Mouse (Mus musculus): Measurements from ENCODE around the gene Tcte1.
A peak's percentile ranks its signal among the peaks of the same experiment; 100 is the strongest.

Tcte1 gene

DNA sequence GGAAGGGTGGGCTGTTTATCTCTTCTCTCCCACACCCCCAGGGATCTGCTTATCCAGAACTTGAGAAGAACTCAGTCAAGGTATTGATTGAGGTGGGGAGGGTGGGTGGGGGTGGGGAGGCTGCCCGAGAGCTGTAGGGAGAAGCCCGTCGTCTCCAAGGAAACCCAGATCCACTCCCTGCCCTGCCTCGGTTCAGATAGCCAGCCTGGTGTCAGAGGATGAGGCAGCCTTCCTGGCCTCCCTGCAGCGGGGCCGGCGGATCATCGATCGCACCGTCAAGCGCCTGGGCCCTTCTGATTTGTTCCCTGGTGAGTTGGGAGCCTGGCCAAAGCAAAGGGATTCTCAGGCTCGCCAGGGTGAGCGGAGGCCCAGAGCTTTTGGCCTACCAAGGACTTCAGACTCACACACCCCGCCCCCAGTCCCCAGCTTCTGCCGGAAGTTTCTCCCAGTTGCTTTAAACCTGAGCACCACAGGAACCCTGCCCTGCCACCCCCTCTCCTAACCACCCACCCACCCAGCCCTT, 8.0 kb upstream of the Tcte1 start:
- DNase-seq, result no peak

DNA sequence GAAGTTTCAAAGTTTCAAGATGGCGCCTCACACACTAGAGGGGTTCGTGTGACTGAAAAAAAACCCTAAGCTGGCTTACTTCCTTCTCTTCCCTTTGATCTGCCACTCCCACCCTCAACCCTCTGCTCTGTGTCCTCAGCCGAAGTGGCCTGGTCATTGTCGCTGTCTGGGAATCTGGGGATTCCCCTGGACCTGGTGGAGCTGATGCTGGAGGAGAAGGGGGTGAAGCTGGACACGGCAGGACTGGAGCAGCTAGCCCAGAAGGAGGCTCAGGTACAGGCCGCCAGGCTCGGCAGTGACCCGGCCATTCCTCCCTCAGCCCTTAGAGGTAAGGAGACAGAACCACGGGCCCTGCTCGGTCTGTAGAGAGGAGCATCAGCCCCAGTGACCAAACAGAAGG, 7.4 kb upstream of the Tcte1 start:
- DNase-seq, result no peak

DNA sequence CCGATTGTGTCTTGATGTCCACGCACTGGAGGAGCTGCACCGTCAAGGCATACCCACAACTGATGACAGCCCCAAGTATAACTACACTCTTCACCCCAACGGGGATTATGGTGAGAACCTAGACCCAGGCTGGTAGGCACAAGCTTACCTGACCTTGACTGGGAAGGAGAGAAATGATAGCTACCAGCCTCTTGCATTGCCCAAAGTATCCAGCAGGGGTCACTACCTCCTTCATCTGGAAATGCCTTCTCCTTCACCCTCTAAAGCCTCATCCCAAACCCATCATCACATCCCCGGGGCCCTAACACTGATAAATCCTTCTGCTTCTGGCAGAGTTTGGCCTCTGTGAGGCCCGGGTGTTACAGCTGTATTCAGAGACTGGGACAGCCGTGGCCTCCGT, 6.7 kb upstream of the Tcte1 start:
- peak; percentile 88 for DNase-seq

DNA sequence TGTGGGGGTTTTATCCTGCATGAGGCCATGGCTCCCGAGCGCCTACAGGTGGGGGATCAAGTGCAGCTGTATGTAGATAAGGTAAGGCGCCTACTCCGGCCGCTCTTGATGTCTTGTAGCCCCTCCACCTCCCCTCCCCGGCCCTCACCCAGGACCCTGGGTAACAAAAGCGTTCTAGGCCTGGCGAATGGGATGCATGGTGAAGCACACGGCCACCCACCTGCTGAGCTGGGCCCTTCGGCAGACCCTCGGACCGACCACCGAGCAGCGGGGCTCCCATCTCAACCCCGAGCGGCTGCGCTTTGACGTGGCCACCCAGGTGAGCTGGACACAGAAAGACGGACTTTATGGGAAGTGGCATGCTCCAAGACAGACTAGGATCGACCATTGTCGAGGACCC, 6.1 kb upstream of the Tcte1 start:
- DNase-seq, result peak; percentile 65

DNA sequence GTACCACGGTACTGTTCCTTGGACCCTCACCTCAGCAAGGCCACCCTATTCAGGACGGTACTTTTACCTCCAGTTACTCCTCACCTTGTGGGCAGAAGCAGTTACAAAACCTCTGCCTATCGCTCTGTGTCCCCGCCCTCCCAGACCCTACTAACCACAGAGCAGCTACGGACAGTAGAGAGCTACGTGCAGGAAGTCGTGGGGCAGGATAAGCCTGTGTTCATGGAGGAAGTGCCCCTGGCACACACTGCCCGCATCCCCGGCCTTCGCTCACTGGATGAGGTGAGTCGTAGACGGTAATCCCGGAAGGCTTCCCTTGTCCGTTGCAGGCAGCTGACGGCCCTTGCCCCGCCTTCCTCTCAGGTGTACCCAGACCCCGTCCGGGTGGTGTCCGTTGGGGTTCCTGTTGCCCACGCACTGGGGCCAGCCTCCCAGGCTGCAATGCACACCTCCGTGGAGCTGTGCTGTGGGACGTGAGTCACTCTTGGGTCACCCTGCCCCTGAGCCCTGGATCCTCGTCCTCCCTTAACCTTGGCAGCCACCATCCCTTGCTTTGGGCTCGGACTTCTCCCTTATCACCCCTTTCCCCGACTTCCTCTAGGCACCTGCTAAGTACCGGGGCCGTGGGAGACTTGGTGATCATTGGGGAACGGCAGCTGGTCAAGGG, 5.6 kb upstream of the Tcte1 start:
- peak; percentile 60 for DNase-seq

DNA sequence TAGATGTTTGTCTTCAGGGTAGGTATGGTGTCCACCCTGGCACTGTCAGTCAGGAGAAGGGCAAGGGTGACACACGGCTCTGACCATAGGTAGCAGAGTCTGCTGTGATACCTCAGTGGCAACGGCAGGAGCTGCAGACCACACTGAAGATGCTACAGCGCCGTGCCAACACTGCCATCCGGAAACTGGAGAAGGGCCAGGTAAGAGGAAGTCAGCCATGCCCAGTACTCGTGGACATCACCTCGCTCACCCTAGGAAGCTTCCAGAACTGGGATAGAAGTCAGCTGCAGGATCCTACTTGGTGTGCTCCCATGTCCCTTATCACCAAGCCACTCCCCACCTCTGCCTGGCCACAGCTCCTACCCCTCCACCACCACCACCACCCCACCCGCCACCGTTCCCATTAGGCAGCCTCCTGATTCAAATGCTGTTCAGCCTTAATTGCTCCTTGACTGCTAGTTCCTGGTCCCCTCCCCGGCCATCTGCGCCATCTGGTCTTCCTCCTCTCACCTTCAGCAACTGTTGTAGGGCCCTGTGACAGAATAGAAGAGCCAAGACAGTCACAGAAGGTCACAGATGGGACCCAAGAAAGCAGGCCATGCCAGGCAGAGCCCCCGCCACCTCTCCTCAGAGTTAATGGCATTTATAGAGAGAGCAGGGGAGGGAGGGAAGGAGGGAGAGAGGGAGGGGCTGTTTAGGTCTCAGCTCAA, 4.3 kb upstream of the Tcte1 start:
- peak; percentile 96 for DNase-seq

DNA sequence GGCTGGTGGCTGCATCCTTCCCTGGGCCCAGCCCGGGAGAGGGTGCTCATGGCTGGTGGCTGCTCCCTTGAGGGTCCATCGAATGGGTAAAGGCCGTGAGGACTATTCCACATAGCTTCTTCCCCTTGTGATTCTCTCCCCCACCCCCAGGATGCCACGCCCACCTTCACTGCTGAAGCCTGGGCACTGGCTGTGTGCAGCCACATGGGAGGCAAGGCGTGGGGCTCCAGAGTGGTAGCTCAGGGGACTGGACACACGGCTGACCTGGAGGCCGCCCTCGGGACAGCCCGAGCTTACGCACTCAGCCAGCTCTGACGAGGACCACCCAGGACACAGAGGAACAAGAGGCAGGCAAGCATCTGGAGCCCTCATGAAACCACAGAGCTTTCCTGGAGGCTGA, 3.1 kb upstream of the Tcte1 start:
- peak; percentile 68 for DNase-seq

DNA sequence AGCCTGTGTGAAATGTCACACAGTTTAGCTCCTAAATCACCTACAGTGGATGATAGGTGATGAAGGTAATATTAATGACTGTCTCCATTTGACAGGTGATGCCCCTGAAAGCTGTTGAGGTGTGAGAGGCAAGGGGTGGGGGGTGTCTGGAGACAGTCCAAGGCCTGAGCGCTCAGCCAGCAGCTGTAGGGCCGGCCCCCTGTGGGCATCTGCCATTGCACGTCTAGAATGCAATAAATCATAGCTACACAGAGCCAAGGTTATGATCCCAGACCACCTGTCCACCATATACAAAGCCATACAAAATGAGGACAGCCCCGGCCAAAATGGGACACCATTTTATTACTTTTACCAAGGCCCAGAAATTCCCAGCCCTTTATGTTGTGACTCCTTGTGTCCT, 1.7 kb downstream of the Tcte1 start:
- peak; percentile 64 for DNase-seq

DNA sequence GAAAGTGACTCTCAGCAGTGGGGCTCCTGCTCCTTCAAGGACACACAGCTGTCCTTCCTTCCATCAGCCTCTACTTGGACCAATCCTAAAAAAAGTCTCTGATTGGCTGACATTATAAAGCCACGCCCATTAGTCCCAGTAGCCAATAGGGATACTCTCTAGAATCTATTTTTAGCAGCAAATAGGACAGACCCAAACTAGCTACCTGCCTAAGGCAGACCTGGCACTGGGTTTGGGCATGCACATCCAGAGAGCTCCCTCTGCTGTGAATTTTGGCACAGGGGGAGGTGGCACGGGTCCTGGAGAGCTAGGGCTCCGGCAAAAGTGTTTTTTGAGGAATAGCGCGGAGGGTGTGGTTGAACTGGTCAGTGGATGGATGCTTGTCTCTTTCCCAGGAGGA, 3.3 kb downstream of the Tcte1 start:
- peak; percentile 70 for DNase-seq

DNA sequence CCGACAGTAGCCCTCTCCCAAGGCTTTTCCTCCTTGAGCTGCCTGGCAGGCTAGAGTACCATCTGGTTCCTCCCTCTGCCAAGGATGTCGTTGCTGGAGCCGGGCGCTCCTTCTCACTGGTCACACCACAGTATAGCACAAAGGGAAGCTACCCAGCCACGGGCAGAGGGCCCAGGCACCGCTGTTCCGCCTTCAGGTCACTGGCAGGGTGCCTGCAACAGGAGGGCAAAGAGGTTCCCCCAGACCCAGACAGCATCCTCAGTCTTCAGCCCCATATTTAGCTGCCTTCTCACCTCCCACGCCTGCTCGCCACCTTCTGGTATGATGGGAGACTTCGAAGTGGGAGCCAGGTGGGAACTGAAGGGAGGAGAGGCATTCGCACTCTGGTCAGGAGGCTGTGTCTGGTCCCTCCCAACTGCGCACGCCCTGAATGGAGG, 7.1 kb downstream of the Tcte1 start:
- DNase-seq, result peak; percentile 94

DNA sequence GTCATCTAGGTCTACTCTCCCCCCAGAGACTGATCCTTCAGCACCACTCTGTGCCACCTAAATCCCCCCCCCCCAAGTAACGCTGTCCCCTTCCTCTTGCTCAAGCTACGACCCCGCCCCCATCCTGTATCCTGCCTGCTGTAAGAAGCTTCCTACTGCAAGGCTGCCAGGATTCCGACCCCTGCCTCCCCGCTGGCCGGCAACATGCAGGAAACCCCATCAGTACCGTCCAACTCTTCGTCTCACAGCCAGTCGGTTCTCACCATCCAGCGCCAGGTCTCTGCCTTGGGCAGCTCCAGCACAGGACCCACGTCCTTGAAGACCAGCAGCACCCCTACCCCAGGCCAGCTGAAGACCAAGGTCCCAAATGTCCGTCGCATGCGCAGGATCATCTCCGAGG, 9.7 kb downstream of the Tcte1 start:
- no peak for DNase-seq

DNA sequence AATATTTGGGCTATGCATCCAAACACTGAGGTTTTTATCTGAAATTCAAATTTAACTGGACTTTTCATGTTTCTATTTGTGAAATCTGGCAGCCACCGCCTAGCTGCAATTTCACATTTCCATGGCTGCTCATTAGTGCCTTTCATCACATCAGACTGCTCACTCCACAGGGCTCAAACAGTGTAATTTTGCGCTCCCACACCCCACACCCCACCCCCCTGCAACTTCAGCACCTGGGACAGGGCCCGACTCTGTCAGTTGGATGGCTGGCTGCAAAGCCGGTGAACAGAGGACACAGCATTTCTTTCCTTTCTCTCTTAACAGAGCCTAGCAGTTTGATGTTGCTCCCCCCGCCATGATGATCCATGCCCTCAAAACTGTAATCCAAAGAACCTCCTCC, 13.0 kb downstream of the Tcte1 start:
- no peak for DNase-seq

DNA sequence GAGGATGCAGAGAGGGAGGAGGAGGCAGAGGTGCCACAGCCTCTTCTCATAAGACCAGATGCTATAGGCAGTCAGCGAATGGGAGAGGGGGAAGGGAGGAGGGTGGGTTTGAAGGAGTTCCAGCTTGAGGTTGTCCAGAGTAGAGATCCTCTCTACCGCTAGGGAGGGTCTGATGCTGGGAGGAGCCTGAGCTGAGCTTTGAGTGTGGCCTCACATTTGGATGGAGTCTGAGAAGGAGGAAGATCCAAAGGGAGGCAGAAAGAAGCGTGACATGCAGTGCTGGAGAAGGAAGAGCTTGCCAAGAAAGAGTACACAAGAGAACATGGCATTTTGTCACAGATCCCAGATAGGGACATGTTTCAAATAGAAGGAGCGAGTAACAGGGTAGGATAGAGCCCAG, 15.2 kb downstream of the Tcte1 start:
- DNase-seq, result no peak

DNA sequence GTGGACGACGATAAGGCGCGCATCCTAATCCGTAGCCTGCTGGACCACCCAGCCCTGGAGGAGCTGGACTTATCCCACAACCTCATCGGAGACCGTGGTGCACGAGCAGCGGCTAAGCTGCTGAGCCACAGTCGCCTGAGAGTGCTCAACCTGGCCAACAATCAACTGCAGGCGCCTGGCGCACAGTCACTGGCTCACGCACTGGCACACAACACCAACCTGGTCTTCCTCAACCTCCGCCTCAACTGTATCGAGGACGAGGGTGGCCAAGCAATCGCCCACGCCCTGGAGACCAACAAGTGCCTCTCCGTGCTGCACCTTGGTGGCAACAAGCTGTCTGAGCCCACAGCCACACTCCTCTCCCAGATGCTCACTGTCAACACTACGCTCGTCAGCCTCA, 16.4 kb downstream of the Tcte1 start:
- peak; percentile 49 for DNase-seq

DNA sequence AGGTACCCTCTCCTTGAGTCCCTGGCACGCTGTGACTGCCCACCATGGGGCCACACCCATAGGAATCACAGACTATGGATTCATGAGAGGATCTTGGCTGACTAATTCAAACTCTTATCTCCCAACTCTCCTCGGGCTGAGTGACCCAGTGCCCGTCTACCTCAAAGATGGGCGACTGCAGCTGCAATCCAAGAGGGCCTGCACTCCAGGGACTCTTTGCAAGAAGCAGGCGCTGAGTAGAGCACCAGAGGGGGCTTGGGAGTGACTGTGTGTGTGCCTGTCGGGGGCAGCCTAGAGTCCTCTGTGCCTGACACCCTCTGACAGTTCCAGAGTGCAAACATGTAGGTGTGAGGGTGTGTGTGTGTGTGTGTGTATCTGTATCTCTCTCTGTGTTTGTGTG, 18.9 kb downstream of the Tcte1 start:
- peak; percentile 49 for DNase-seq

DNA sequence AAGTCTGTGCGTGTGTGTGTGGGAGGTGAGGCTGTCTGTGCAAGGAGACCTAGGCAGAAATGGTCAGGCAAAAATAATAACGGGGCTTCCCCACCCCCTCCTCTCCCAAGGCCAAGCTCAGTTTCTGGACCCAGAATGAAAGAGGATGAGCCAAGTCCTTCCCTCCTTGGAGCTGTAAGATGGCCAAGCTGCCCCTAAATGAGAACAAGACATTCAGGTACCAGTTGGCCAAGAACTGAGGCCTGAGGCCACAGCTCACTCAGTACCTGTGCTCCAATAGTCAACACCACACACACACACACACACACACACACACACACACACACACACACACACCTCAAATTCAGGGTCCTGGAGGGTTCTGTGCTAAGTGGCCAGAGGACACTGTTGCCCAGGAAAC, 19.5 kb downstream of the Tcte1 start:
- DNase-seq, result peak; percentile 78

DNA sequence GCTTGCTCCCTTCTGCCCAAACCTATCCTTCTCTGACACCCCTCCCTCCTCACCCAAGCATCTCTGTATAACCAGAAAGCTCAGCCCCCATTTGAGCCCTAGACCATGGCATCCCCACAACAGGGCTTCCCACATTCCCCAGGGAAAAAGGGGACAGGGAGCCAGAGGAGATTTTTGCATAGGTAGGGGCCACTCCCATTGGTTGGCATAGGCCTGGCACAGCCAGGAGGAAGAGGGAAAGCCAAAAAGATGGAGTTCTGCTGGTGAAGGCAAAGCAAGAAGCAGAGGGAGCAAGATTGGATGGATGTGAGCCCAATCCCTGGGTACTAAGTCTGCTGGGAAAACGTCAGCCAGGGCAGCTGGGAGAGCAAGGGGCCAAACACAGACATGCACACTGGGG, 19.9 kb downstream of the Tcte1 start:
- peak; percentile 67 for DNase-seq

DNA sequence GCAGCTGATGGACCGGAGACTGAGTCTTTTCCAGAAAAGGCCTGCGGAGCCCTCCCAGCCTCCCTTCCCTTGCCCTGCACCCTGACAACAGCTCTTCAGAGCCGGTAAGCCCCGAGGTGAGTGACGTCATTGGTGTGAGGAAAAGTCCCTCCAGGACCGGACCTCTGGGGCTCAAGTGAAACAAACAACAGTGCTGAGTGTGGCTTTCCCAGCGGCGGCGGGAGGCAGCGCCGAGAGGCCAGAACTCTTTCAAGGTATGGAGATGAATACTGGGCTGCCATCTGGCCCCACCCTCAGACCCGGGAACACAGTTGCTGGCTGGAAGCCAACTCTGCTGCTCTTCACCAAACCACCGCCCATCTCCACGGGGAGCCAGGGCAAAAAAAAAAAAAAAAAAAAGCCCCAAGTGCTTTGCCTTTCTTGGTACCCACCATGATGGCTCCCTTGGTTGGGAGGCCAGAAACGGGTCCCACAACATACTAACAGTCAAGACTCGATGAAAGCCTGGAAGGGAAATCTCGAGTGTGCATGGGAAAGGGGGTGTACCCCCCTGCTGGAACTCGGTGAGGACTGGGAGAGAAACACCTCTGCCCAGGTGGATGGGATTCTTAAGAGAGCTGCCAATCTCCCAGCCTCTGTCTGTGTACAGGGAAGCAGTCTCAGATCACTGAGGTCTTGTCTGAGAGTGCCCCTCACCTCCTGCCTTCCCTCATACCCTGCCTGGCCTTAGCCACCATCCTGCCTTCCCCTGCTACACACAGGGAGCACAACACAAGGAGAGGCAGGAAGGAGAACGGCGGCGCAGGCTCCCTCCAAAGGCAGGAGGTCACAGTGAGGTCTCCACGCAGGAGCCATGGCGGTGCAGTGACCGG, 21.0 kb downstream of the Tcte1 start:
- peak; percentile 76 for DNase-seq

DNA sequence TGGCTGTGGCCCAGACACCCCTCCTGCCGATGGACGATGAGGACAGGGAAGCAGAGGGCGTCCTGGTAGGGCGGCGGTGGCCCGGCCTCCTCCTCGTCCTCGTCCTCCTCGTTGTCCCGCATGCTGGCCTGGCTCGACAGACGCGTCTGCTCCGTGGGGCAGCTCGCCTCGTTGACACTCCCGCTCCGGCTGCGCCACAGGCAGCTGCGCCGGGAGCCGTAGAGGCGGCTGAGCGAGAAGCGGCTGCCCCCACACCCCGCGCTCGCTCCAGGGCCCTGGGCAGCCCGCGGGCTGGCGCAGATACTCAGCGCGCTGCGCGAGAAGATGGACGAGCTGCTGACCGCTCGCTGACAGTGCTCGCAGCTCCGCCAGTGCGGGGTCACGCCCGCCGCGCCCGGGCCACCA, 21.6 kb downstream of the Tcte1 start:
- DNase-seq, result peak; percentile 66

DNA sequence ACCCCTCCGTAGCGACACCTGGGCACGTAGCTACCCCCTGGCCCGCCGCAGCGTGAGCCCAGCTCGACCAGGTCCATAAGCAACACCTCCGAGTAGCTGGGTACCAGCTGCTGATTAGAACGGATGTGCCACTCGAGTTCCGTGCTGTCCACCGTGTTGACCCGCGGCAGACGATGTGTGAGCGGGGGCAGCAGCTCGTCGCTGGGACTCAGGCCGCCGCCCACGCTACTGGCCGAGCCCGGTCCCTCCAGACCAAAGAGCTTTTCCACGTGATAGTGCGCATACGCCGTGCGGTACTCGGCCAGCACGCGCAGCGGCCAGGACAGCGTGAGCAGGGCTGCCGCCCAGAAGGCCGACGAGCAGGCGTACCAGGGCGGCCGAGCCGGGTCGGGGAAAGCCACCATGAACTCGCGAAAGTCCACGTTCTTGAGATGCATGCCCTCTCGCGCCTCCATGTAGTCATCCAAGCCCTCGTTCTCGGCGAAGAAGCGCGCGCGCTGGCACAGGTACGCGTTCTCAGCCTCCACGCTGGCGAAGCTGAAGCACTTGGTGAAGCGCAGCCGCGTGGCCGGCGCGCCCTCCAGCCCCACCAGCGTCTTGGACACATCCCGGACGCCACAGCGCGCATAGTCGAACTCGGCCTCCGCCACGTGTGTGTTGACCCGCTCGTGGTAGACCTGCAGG, 22.2 kb downstream of the Tcte1 start:
- DNase-seq, result peak; percentile 65

DNA sequence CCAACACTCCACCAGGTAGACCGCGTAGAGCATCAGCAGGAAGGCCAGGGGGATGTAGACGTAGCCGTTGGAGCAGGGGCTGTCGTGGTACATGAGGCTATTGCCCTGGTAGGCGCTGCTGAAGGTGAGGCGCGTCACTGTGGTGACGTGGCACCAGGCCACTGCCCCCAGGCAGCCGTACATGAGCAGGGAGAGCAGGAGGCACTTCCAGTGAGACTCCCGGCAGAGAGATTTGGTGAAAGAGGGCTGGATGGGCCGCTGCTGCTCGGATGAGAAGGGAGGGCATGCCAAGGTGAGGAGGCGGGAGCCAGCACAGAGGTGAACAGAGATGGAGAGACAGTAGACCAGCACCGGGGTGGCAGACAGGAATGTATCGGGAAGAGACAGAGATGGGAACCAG, 23.7 kb downstream of the Tcte1 start:
- peak; percentile 84 for DNase-seq

DNA sequence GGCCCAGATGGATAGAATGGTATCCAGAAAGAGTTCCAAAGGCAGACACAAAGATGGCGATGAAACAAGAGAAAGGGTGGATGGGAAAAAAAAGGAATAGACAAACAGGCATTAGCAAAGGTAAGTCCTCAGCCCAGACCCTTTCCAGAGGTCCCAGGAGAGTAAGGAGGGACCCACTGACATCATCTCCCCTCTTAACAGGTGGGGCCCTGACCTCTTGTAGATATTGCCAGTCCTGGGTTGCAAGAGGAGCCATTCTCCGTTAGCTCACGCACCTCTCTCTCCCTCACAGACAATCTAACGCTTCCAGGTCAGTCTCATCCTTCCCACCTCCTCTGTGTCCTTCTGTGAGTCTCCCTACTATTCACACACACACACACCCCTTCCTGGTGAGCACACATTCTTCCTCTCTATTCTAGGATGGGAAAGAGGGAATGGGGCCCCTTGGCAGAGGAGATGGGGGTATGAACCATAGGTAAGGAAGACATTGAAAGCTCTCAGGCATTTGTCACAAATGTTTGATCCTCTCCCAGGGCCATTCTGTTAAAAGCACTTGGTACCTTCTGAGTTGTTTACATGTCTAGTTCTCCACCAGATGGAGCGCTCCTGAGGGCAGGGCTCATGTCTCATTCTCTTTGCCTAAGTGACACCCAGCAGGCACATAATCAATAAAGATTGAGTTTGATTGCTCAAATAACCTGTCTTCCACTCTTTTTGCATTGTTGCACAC, 24.4 kb downstream of the Tcte1 start:
- DNase-seq, result peak; percentile 69
